Mouse (Mus musculus) hindbrain, embryonic 10.5 days (tissue): Measurements from ENCODE around the gene Fbll1. TPM values are rescaled to one million over a fixed set of nuclear protein-coding genes. Genes with fewer than 3 reads are reported as not detected.

Source experiments
- DNase-seq: peaks from one replicate; pipeline ENCODE4 v3.0.0-alpha.2; 2017; ENCODE audit warnings: low spot score
- H3K27ac ChIP-seq: fragments of 300-500 bp; sonication (generic); 2 replicates; pipeline ENCODE4 v1.5.1; 2016; ENCODE audit warnings: mild to moderate bottlenecking, moderate library complexity
- H3K27me3 ChIP-seq: fragments of 300-500 bp; sonication (generic); 2 replicates; pipeline ENCODE4 v1.6.1; 2016; ENCODE audit warnings: mild to moderate bottlenecking; ENCODE audit not compliant: poor library complexity, insufficient read depth, severe bottlenecking
- H3K36me3 ChIP-seq: fragments of 300-500 bp; sonication (generic); 2 replicates; pipeline ENCODE4 v1.6.1; 2016; ENCODE audit warnings: mild to moderate bottlenecking, moderate library complexity
- H3K4me1 ChIP-seq: fragments of 300-500 bp; sonication (generic); replicated peaks from 2 replicates; pipeline ENCODE4 v1.6.1; 2016; ENCODE audit warnings: mild to moderate bottlenecking
- H3K4me3 ChIP-seq: fragments of 300-500 bp; sonication (generic); 2 replicates; pipeline ENCODE4 v1.5.1; 2016; ENCODE audit warnings: mild to moderate bottlenecking, moderate library complexity
- H3K9me3 ChIP-seq: fragments of 300-500 bp; sonication (generic); 2 replicates; pipeline ENCODE4 v1.6.1; 2016; ENCODE audit warnings: mild to moderate bottlenecking, moderate library complexity
- WGBS: fragments of 180-500 bp; shearing (Covaris S2); methylation state at CpG from one replicate; pipeline ENCODE4 v1.1.7; 2016; 5-methylcytosine and 5-hydroxymethylcytosine counted together
- polyA plus RNA-seq: library from polyadenylated mRNA; unstranded; fragments of >200 nt; fragmentation: Nextera tagmentation; extraction: Ambion mirVana; gene quantifications from 2 replicates; pipeline ENCODE4 v1.2.1, GENCODE M21; 2016

The Fbll1 gene
- polyA plus RNA-seq, 1 experiment from 2014 or later: 3.3 TPM

DNA sequence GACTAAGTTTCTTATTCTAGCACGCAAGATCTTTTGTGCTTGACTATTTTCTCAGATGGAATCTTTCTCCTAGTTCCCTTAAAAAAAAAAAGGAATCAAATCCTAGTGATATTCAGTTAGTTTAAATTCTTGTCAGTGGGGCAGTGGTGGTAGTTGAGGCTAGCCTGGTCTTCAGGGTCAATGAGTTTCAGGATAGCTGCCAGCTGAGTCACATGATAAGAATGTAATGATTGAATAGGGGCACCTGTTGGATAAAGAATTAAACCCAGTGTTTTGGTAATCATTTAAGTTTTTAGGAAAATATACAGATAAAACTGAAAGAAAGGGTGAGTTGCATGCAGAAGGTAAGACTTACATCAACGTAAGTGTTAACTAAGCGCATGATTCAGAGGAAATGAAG is 23.1 kb downstream of the Fbll1 start:
- H3K4me3 ChIP-seq: no peak overlapping the region

DNA sequence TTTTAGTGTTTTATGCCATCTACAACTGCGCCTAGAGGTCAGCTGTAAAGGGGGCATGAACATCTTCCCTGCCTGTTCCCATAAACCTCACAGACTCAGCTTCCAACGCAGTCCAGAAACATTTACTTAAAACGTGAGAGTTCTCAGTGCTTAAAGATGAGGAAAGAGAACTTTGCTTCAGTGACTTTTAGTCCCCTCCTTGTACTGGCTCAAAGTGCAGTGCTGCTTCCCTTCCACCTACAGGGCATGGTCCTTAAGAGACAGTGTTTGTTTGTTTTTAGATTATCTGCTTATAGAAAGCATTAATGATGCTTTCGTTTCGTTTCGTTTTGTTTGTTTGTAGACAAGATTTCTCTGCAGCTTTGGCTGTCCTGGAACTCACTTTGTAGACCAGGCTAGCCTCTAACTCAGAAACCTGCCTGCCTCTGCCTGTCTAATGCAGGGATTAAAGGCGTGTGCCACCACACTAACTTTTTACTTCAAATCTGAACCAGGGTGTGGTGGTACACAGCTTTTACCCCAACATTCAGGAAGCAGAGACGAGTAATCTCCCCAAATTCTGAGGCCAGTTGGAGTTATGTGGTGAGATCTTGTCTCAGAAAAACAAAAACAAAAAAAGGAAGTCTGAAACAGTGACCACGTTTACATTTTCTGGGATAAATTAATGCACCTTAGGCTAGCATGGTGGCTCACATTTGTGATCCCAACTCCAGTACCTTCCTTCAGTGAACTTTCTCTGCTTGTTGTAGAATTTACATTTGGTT is 27.8 kb downstream of the Fbll1 start:
- Histone ChIP-seq H3K9me3 (no peaks in the 10 kb centered on the region), H3K4me3 (peak overlapping the region; percentile 97), H3K4me1 (peaks cover 15% of the 10 kb centered on the region), H3K36me3 (peaks cover 23% of the 10 kb centered on the region), H3K27ac (no peak overlapping the region), H3K27me3 (0 out of 2 replicates have a peak, but pooled peaks cover under 1% of the 10 kb centered on the region)
- no peak for DNase-seq
- WGBS: 75% methylated on average over 9 of the region's 9 CpGs

More for the DNA sequence above, 23.1 kb downstream of the Fbll1 start:
- DNase-seq: no peak
- no peaks in the 10 kb centered on the region for H3K27me3 ChIP-seq
- H3K9me3 ChIP-seq: no peaks in the 10 kb centered on the region
- peaks cover 70% of the 10 kb centered on the region for H3K36me3 ChIP-seq
- H3K4me1 ChIP-seq: peaks cover 12% of the 10 kb centered on the region
- no peak overlapping the region for H3K27ac ChIP-seq
- 97% methylated on average over 3 of the region's 3 CpGs for WGBS

DNA sequence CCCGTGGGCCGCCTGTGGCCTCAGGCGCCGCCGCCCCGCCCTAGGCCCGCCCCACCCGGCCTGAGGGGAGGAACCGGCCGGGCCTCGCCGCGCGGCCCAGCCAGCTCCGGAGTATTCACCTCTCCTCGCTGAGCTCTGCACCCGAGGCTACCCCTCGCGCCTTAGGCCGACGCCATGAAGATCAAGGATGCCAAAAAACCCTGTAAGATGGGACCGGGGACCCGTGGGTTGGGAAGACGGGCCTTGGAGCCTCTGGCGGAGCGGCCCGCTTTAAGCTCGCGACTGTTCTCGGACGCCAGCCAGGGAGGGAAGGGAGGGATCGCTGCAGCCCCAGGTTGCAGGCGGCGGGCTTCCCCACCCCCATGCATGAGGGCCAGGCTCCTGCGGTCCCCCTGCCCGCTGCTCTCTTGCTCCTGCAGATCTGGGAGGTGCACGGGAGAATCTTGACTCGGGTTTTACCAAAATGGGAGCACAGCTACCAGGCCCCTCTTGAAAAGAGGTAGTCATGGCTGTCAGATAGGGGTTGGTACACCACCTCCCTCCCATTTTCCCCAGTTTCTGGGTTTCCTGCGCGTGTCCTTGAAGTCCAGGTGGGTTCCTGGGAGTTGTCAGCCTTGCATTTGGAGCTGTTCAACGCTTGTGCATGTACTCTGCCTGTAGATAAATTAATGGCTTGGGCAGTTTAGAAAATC is 28.8 kb downstream of the Fbll1 start:
- WGBS: under 1% methylated on average over 39 of the region's 41 CpGs
- peak overlapping the region; percentile 99 for H3K27ac ChIP-seq

DNA sequence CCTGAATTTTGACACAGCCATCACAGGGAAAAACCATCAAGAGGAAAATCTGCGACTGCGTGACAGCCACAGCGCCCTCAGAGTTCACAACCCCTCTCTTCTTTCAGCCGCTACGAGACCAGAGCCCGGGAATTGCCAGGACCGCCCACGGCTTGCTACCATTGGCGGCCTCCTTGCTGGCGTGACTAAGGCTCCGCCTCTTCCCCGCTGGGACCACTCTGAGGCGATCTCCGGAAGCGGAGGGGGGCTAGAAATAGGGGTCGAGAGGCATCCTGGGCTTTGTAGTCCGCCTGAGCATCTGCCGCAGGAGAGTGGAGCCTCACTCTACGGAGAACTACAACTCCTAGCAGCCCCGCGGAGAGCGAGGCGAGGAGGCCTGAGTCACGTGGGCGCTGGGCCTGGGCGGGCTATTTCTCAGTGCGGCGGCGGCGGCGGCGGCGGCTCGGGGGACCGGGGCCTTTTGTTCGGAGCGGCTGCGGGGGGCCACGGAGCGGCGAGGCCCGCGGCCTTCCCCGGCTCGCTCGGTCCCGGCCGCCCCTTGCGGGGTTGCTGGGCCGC is 29.4 kb downstream of the Fbll1 start, which contains the start of gene Pank3:
Gene Pank3, plus strand, starts transcription at position 297 of the 558 bp plus-strand sequence.
- WGBS: under 1% methylated on average over 50 of the region's 50 CpGs
- Histone ChIP-seq H3K4me1 (peaks cover 15% of the 10 kb centered on the region), H3K27me3 (0 out of 2 replicates have a peak, but pooled peaks cover 2% of the 10 kb centered on the region), H3K4me3 (peak within 1 kb of the TSS; percentile 97), H3K27ac (peak within 1 kb of the TSS; percentile 99), H3K36me3 (peaks cover 18% of the 10 kb centered on the region), H3K9me3 (no peaks in the 10 kb centered on the region)
- peak; percentile 99 for DNase-seq

More for the DNA sequence above, 28.8 kb downstream of the Fbll1 start:
- H3K9me3 ChIP-seq: no peaks in the 10 kb centered on the region
- H3K4me3 ChIP-seq: peak overlapping the region; percentile 97
- peaks cover 18% of the 10 kb centered on the region for H3K36me3 ChIP-seq
- 0 out of 2 replicates have a peak, but pooled peaks cover 2% of the 10 kb centered on the region for H3K27me3 ChIP-seq
- peaks cover 15% of the 10 kb centered on the region for H3K4me1 ChIP-seq
- DNase-seq: peak; percentile 74

DNA sequence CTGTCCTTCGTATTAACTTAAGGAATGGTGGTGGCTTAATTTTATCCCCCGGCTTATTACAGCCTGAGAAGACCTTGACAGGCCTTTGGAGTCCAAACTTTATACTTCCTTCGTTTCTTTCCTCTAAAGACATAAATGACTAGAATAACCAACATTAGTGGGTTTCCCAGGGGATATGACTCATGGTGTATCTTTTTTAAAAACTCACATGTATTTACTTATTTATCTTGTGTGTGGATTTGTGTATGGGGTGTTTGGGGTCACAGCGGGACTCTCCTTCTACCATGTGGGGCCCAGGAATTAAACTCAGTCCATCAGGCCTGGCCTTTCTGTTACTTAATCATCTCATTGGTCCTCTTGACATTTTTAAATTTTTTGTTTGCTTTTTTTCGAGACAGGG is 31.8 kb downstream of the Fbll1 start:
- no peaks in the 10 kb centered on the region for H3K9me3 ChIP-seq
- H3K4me3 ChIP-seq: no peak overlapping the region
- DNase-seq: no peak
- peaks cover 14% of the 10 kb centered on the region for H3K4me1 ChIP-seq
- no peak overlapping the region for H3K27ac ChIP-seq
- peaks cover 6% of the 10 kb centered on the region; the same call in 1 of the 2 replicates for H3K27me3 ChIP-seq
- H3K36me3 ChIP-seq: peaks cover 3% of the 10 kb centered on the region; the same call in 1 of the 2 replicates
- 89% methylated on average over 5 of the region's 5 CpGs for WGBS

DNA sequence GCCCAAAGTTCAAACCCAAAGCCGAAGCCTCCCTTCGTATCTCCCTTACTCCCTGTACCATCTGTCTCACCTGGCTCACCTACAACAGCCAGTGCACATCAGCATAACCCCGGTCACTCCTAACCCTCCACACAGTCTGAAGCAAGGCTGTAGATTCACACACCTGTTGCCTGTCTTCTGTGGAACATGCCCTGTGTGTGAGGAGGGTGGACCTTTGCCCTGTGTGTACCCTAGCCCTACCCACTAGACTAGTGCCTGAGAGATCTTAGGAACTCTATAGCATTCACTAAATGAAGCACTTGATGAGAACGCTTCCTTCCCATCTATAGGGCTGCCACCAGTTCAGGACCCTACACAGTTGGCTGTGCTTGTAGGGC is 38.1 kb downstream of the Fbll1 start:
- no peaks in the 10 kb centered on the region for H3K9me3 ChIP-seq
- H3K27me3 ChIP-seq: peaks cover 4% of the 10 kb centered on the region; the same call in 1 of the 2 replicates
- H3K4me3 ChIP-seq: no peak overlapping the region
- no peaks in the 10 kb centered on the region for H3K36me3 ChIP-seq
- no peak for DNase-seq
- H3K27ac ChIP-seq: no peak overlapping the region
- WGBS: 93% methylated on average over 4 of the region's 4 CpGs
- no peaks in the 10 kb centered on the region for H3K4me1 ChIP-seq

DNA sequence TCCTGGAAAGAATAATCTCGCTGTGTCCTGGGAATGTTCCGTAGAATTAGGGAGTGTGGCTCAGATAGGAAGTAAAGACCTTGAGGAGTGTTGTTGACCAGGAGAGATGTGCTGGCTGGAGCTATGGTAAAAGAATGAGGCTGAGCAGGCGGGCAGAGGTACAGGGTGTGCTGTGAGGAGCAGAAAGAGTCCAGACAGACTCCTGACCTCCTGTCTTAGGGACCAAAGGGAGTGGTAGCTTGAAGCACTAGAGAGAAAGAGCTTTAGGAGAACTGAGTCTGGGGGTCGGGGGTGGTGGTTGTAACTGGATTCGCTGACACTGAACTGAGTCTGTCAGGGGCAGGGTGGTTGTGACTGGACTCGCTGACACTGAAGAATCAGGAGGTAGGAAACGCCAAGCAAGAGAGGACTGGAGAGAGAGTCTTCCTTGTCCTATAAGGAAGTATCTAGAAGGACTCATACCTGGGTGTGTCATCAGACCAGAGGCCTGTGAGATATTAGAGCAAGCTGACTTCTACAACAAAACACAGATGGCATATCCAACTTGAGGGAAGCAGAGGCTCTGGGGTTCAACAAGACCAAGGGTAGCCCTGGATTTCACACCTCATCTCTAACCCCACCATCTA is 38.6 kb downstream of the Fbll1 start:
- H3K9me3 ChIP-seq: no peaks in the 10 kb centered on the region
- H3K4me1 ChIP-seq: no peaks in the 10 kb centered on the region
- H3K36me3 ChIP-seq: no peaks in the 10 kb centered on the region
- DNase-seq: no peak
- H3K4me3 ChIP-seq: no peak overlapping the region
- H3K27ac ChIP-seq: no peak overlapping the region
- 83% methylated on average over 7 of the region's 7 CpGs for WGBS
- peaks cover 4% of the 10 kb centered on the region; the same call in 1 of the 2 replicates for H3K27me3 ChIP-seq

DNA sequence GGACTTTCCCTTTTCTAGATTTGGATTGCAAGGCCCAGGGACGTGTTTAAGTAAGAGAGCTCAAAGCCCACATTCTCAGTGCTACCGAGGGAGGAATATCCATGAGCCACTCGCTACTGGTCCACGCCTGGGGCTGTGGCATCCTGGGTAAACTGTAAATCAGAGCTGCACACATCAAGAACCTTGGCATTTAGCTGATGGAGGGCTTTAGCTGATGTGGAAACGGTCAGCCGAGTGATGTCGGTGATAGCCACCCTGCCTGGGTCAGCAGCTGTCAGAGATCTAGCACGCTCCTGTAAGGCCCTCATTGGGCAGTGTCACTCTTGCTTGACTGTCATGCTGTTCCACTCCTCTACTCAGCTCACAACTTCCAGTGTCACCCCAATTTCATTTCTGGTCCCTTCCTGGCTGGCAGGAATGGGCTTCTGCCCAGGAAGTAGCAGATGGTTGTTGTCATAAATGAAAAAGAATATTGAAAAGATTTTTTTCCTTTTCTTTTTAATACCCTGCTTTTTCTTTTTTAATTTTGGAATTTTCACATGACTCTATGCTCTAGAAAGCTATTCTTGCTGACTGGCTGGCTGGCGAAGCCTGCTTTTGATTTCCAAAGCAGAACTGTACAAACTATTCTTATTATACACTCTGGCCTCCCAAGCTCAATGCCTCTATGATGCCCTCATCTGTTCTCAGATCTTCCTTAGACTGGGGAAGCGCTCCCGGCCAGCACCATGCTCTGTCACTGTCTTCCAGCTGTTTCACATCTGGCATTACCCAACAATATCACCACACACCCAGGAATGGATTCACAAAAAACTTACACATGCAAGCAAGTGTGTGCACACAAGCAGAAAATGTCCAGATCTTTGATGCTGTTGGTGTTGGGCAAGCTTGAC is 42.0 kb downstream of the Fbll1 start:
- DNase-seq: no peak
- no peaks in the 10 kb centered on the region for H3K9me3 ChIP-seq
- 86% methylated on average over 11 of the region's 11 CpGs for WGBS
- H3K27ac ChIP-seq: no peak overlapping the region
- H3K36me3 ChIP-seq: no peaks in the 10 kb centered on the region
- H3K27me3 ChIP-seq: no peaks in the 10 kb centered on the region
- no peak overlapping the region for H3K4me3 ChIP-seq
- no peaks in the 10 kb centered on the region for H3K4me1 ChIP-seq

DNA sequence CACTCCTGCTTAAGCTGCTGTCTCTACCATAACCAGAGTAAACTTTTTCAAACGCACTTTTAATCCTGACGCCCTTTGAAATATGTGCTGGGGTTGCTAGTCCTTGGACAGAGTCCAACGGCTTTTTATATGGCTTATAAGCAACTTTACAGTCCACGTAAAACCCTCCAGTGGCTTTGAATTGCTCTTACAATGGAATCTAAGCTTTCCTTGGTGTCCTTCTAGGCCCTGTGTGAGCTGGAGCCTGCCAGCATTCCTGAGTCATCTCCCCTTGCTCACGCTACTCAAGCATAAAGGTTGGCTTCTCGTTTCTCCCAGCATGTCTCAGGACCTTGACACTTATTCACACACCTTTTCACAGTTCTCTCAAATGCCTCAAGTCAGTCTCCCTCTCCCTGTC is 43.1 kb downstream of the Fbll1 start:
- H3K9me3 ChIP-seq: no peaks in the 10 kb centered on the region
- H3K36me3 ChIP-seq: no peaks in the 10 kb centered on the region
- no peaks in the 10 kb centered on the region for H3K27me3 ChIP-seq
- H3K4me3 ChIP-seq: no peak overlapping the region
- WGBS: 77% methylated on average over 6 of the region's 6 CpGs
- H3K4me1 ChIP-seq: no peaks in the 10 kb centered on the region
- no peak overlapping the region for H3K27ac ChIP-seq
- no peak for DNase-seq

DNA sequence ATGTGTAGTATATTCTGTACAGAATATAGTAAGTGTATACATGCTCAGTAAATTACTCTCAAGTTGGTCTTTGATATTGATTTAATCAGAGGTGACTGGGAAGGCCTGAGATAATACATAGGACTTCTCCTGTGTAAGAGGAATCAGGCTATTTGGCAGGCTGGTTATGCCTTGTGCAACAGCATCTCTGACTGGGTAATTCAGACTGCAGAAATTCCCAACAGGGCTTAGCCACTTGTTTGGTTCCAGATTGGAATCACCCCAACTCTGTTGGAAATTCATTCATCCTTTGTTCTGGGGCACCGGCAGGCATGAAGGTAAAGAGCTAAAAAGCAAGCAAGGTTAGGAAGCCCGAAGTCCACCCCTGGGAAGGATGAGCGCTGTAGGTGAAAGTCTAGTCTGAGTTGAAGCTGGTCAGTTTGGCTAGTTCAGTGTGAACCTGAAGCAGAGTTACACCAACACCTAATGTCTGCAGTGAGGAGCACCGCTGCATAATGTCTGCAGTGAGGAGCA is 43.7 kb downstream of the Fbll1 start:
- no peaks in the 10 kb centered on the region for H3K27me3 ChIP-seq
- H3K4me1 ChIP-seq: no peaks in the 10 kb centered on the region
- H3K4me3 ChIP-seq: no peak overlapping the region
- 86% methylated on average over 4 of the region's 4 CpGs for WGBS
- no peaks in the 10 kb centered on the region for H3K36me3 ChIP-seq
- H3K9me3 ChIP-seq: no peaks in the 10 kb centered on the region
- no peak for DNase-seq
- no peak overlapping the region for H3K27ac ChIP-seq

DNA sequence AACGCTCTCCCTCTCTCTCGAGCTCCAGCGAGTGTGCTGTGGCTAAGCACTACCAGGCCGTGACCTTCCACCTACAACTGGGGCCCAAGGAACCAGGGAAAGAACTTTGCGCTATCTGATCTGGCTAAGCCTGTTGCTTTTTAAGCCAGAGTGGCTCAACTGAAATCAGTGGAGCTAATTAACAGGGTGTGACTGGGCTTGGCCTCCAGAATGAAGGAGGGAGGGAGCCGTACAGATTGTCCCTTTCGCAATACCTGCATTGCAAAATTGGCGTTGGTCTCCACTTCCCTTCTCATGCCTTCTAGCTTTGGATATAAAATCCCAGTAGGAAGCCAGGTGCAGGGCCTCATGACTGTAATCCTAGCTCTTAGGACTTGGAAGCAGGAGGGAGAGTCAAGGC is 48.1 kb downstream of the Fbll1 start:
- Histone ChIP-seq H3K27me3 (no peaks in the 10 kb centered on the region), H3K9me3 (no peaks in the 10 kb centered on the region), H3K27ac (no peak overlapping the region), H3K4me3 (no peak overlapping the region), H3K36me3 (no peaks in the 10 kb centered on the region), H3K4me1 (no peaks in the 10 kb centered on the region)
- whole genome bisulfite sequencing: 79% methylated on average over 8 of the region's 8 CpGs
- no peak for DNase-seq
